Mouse (Mus musculus): ENCODE results near the gene Zfyve28. TPM values are rescaled to one million over a fixed set of nuclear protein-coding genes. Genes with fewer than 3 reads are reported as not detected.

The Zfyve28 gene
- total and polyA plus RNA-seq, 2 experiments from 2014 or later, result 0.04 to 0.19 TPM

GRCm38 (mm10) chr5:34319491-34320034 is 31.3 kb upstream of the Zfyve28 start:
- Histone ChIP-seq H3K4me1 (ENCODE audit: control insufficient read depth, insufficient read depth) (no peaks in the 10 kb centered on the region), H3K27me3 (ENCODE audit: control insufficient read depth, insufficient read depth, low read length) (no peaks in the 10 kb centered on the region), H3K4me3 (ENCODE audit: low read depth, low read length) (no peak overlapping the region), H3K27ac (ENCODE audit: low read depth) (no peak overlapping the region), H3K9ac (replicated peaks; ENCODE audit: low read depth, low read length) (no peak overlapping the region), H3K4me2 (ENCODE audit: low read depth, low read length) (no peak overlapping the region), H3K36me3 (replicated peaks; ENCODE audit: control insufficient read depth, insufficient read depth, low read length) (no peaks in the 10 kb centered on the region), H3K9me3 (replicated peaks; ENCODE audit: control insufficient read depth, low read length) (no peaks in the 10 kb centered on the region)
- no peak for ATAC-seq (ENCODE audit: insufficient read depth, low read depth)
- TF ChIP-seq EP300 (IDR thresholded peaks at IDR 0.05; ENCODE audit: low read depth) (no peak), CTCF (IDR thresholded peaks at IDR 0.05; ENCODE audit: low read depth) (no peak)
- WGBS, result 55% methylated on average over 2 of the region's 2 CpGs
- no peak for DNase-seq (ENCODE audit: low spot score)

GRCm38 (mm10) chr5:34309016-34309415 is 20.8 kb upstream of the Zfyve28 start:
- Histone ChIP-seq H3K27ac (ENCODE audit: low read depth) (no peak overlapping the region), H3K4me2 (ENCODE audit: low read depth, low read length) (no peak overlapping the region), H3K4me3 (ENCODE audit: low read depth, low read length) (no peak overlapping the region), H3K9me3 (replicated peaks; ENCODE audit: control insufficient read depth, low read length) (no peaks in the 10 kb centered on the region), H3K9ac (replicated peaks; ENCODE audit: low read depth, low read length) (no peak overlapping the region), H3K36me3 (replicated peaks; ENCODE audit: control insufficient read depth, insufficient read depth, low read length) (no peaks in the 10 kb centered on the region), H3K27me3 (ENCODE audit: control insufficient read depth, insufficient read depth, low read length) (no peaks in the 10 kb centered on the region), H3K4me1 (ENCODE audit: control insufficient read depth, insufficient read depth) (no peaks in the 10 kb centered on the region)
- no peak for TF ChIP-seq EP300 (IDR thresholded peaks at IDR 0.05; ENCODE audit: low read depth)
- no peak for TF ChIP-seq CTCF (IDR thresholded peaks at IDR 0.05; ENCODE audit: low read depth)
- no peak for ATAC-seq (ENCODE audit: insufficient read depth, low read depth)
- WGBS, result 40% methylated on average over 3 of the region's 3 CpGs
- DNase-seq (ENCODE audit: low spot score), result no peak

GRCm38 (mm10) chr5:34302377-34302776 is 14.1 kb upstream of the Zfyve28 start:
- WGBS, result 61% methylated on average over 7 of the region's 7 CpGs

GRCm38 (mm10) chr5:34298937-34299535 is 10.8 kb upstream of the Zfyve28 start:
- Histone ChIP-seq H3K9ac (replicated peaks; ENCODE audit: low read depth, low read length) (no peak overlapping the region), H3K4me2 (ENCODE audit: low read depth, low read length) (no peak overlapping the region), H3K9me3 (replicated peaks; ENCODE audit: control insufficient read depth, low read length) (no peaks in the 10 kb centered on the region), H3K4me3 (ENCODE audit: low read depth, low read length) (no peak overlapping the region), H3K4me1 (ENCODE audit: control insufficient read depth, insufficient read depth) (peaks cover 14% of the 10 kb centered on the region), H3K36me3 (replicated peaks; ENCODE audit: control insufficient read depth, insufficient read depth, low read length) (no peaks in the 10 kb centered on the region), H3K27me3 (ENCODE audit: control insufficient read depth, insufficient read depth, low read length) (0 out of 2 replicates have a peak, but pooled peaks cover 4% of the 10 kb centered on the region), H3K27ac (ENCODE audit: low read depth) (no peak overlapping the region)
- ATAC-seq (ENCODE audit: insufficient read depth, low read depth) (no peak), DNase-seq (ENCODE audit: low spot score) (no peak)
- no peak for TF ChIP-seq EP300 (IDR thresholded peaks at IDR 0.05; ENCODE audit: low read depth)
- no peak for TF ChIP-seq CTCF (IDR thresholded peaks at IDR 0.05; ENCODE audit: low read depth)
- 81% methylated on average over 10 of the region's 10 CpGs for WGBS

More at GRCm38 (mm10) chr5:34302377-34302776, 14.1 kb upstream of the Zfyve28 start:
- H3K27ac ChIP-seq (ENCODE audit: low read depth), result no peak overlapping the region
- ATAC-seq (ENCODE audit: insufficient read depth, low read depth), result no peak
- H3K36me3 ChIP-seq (replicated peaks; ENCODE audit: control insufficient read depth, insufficient read depth, low read length), result no peaks in the 10 kb centered on the region
- TF ChIP-seq CTCF (IDR thresholded peaks at IDR 0.05; ENCODE audit: low read depth) (no peak), EP300 (IDR thresholded peaks at IDR 0.05; ENCODE audit: low read depth) (no peak)
- no peaks in the 10 kb centered on the region for H3K4me1 ChIP-seq (ENCODE audit: control insufficient read depth, insufficient read depth)
- DNase-seq (ENCODE audit: low spot score), result no peak
- H3K4me3 ChIP-seq (ENCODE audit: low read depth, low read length), result no peak overlapping the region
- H3K4me2 ChIP-seq (ENCODE audit: low read depth, low read length), result no peak overlapping the region
- 0 out of 2 replicates have a peak, but pooled peaks cover 4% of the 10 kb centered on the region for H3K27me3 ChIP-seq (ENCODE audit: control insufficient read depth, insufficient read depth, low read length)
- no peaks in the 10 kb centered on the region for H3K9me3 ChIP-seq (replicated peaks; ENCODE audit: control insufficient read depth, low read length)
- H3K9ac ChIP-seq (replicated peaks; ENCODE audit: low read depth, low read length), result no peak overlapping the region

- 59% methylated on average over 4 of the region's 4 CpGs for WGBS
- Histone ChIP-seq H3K9ac (replicated peaks; ENCODE audit: low read depth, low read length) (no peak overlapping the region), H3K4me1 (ENCODE audit: control insufficient read depth, insufficient read depth) (peaks cover 14% of the 10 kb centered on the region), H3K9me3 (replicated peaks; ENCODE audit: control insufficient read depth, low read length) (no peaks in the 10 kb centered on the region), H3K4me3 (ENCODE audit: low read depth, low read length) (no peak overlapping the region), H3K27me3 (ENCODE audit: control insufficient read depth, insufficient read depth, low read length) (0 out of 2 replicates have a peak, but pooled peaks cover 4% of the 10 kb centered on the region), H3K36me3 (replicated peaks; ENCODE audit: control insufficient read depth, insufficient read depth, low read length) (no peaks in the 10 kb centered on the region), H3K27ac (ENCODE audit: low read depth) (no peak overlapping the region), H3K4me2 (ENCODE audit: low read depth, low read length) (no peak overlapping the region)
- TF ChIP-seq CTCF (IDR thresholded peaks at IDR 0.05; ENCODE audit: low read depth) (no peak), EP300 (IDR thresholded peaks at IDR 0.05; ENCODE audit: low read depth) (no peak)
- ATAC-seq (ENCODE audit: insufficient read depth, low read depth) (no peak), DNase-seq (ENCODE audit: low spot score) (no peak)
These were observed 9.8 kb upstream of the Zfyve28 start for GRCm38 (mm10) chr5:34298061-34298460.

Measured in heart, postnatal 0 days (tissue).